Mouse (Mus musculus): ENCODE results near the gene Mapkapk5. TPM values are rescaled to one million over a fixed set of nuclear protein-coding genes. Genes with fewer than 3 reads are reported as not detected.

The Mapkapk5 gene
- total and polyA plus RNA-seq, 3 experiments: 66.3 to 74.8 TPM; not detected in 1

- Histone ChIP-seq H3K4me3 (ENCODE audit: control insufficient read depth in 1 of 2, insufficient read depth in 1 of 2, low read depth in 2 of 2, low read length in 2 of 2) (peak overlapping the region in 1 of 2 experiments; percentile 17; a peak in 1 of 4 replicates), H3K9me3 (replicated peaks; ENCODE audit: insufficient read depth, low read length) (no peaks in the 10 kb centered on the region), H3K27ac (ENCODE audit: control insufficient read depth, low read depth, low read length) (no peak overlapping the region), H3K36me3 (ENCODE audit: control insufficient read depth in 1 of 2, insufficient read depth in 2 of 2, low read length in 2 of 2) (peaks cover 0 to 35% of the 10 kb centered on the region in 2 experiments; a peak in 2 of 4 replicates), H3K79me2 (ENCODE audit: control insufficient read depth, insufficient read depth, low read length, poor library complexity) (peaks cover 13% of the 10 kb centered on the region), H3K9ac (ENCODE audit: control insufficient read depth, low read depth, low read length, poor library complexity, severe bottlenecking) (no peak overlapping the region), H3K27me3 (ENCODE audit: control insufficient read depth in 1 of 2, insufficient read depth in 2 of 2, low read length in 2 of 2) (no peaks in the 10 kb centered on the region), H3K4me1 (ENCODE audit: control insufficient read depth in 1 of 2, insufficient read depth in 2 of 2, low read length in 2 of 2) (peaks cover 14 to 39% of the 10 kb centered on the region in 2 experiments)
- DNase-seq (ENCODE audit: low read depth, low spot score): peak; percentile 23
- TF ChIP-seq USF1 (IDR thresholded peaks at IDR 0.05; ENCODE audit: low read depth, low read length) (no peak), ZNF384 (IDR thresholded peaks at IDR 0.05; ENCODE audit: low read depth, low read length) (peak; percentile 41; the same call in 1 of the 2 replicates)
These were observed 45.8 kb upstream of the Mapkapk5 start for GRCm38 (mm10) chr5:121591417-121592063.

- H3K27ac ChIP-seq (ENCODE audit: control insufficient read depth, low read depth, low read length): no peak overlapping the region
- H3K36me3 ChIP-seq (ENCODE audit: control insufficient read depth in 1 of 2, insufficient read depth in 2 of 2, low read length in 2 of 2): peaks cover 0 to 30% of the 10 kb centered on the region in 2 experiments; a peak in 2 of 4 replicates
- H3K4me3 ChIP-seq (ENCODE audit: control insufficient read depth in 1 of 2, insufficient read depth in 1 of 2, low read depth in 2 of 2, low read length in 2 of 2): no peak overlapping the region
- H3K9me3 ChIP-seq (replicated peaks; ENCODE audit: insufficient read depth, low read length): no peaks in the 10 kb centered on the region
- H3K79me2 ChIP-seq (ENCODE audit: control insufficient read depth, insufficient read depth, low read length, poor library complexity): peaks cover 16% of the 10 kb centered on the region
- TF ChIP-seq JUND (IDR thresholded peaks at IDR 0.05; ENCODE audit: low read depth, low read length): no peak
- TF ChIP-seq KAT2A (conservative IDR thresholded peaks at IDR 0.05; ENCODE audit: low read depth, low read length): no peak
- no peak for TF ChIP-seq HCFC1 (IDR thresholded peaks at IDR 0.05; ENCODE audit: low read depth, low read length)
- no peak for TF ChIP-seq POLR2A (IDR thresholded peaks at IDR 0.05; ENCODE audit: control insufficient read depth in 1 of 2, insufficient read depth in 1 of 2, low read depth in 1 of 2, low read length in 2 of 2, poor library complexity in 1 of 2)
- TF ChIP-seq TAL1 (IDR thresholded peaks at IDR 0.05; ENCODE audit: low read length): no peak
- no peak for TF ChIP-seq MAZ (IDR thresholded peaks at IDR 0.05; ENCODE audit: low read depth, low read length)
- TF ChIP-seq MAX (IDR thresholded peaks at IDR 0.05; ENCODE audit: low read length): no peak
- TF ChIP-seq EP300 (IDR thresholded peaks at IDR 0.05; ENCODE audit: low read depth in 1 of 2, low read length in 2 of 2): no peak
- TF ChIP-seq TBP (IDR thresholded peaks at IDR 0.05; ENCODE audit: low read depth, low read length): no peak
- TF ChIP-seq NRF1 (IDR thresholded peaks at IDR 0.05; ENCODE audit: insufficient read depth, low read depth, low read length, poor library complexity, severe bottlenecking): no peak
- no peak for TF ChIP-seq CTCF (IDR thresholded peaks at IDR 0.05 in 2 of 3, conservative IDR thresholded peaks at IDR 0.05 in 1 of 3; ENCODE audit: control insufficient read depth in 1 of 3, insufficient read depth in 1 of 3, low read depth in 2 of 3, low read length in 3 of 3, poor library complexity in 1 of 3, severe bottlenecking in 1 of 3)
- H3K27me3 ChIP-seq (ENCODE audit: control insufficient read depth in 1 of 2, insufficient read depth in 2 of 2, low read length in 2 of 2): no peaks in the 10 kb centered on the region
- H3K4me1 ChIP-seq (ENCODE audit: control insufficient read depth in 1 of 2, insufficient read depth in 2 of 2, low read length in 2 of 2): peaks cover 19 to 33% of the 10 kb centered on the region in 2 experiments
- H3K9ac ChIP-seq (ENCODE audit: control insufficient read depth, low read depth, low read length, poor library complexity, severe bottlenecking): no peak overlapping the region
- DNase-seq (ENCODE audit: low read depth, low spot score): no peak
These were observed 44.2 kb upstream of the Mapkapk5 start for GRCm38 (mm10) chr5:121589928-121590327.
